Mouse (Mus musculus) telencephalon, adult 2 months (tissue): ENCODE measurements around the gene Ppp6r3.
"Not testable (repeated sequence)": the region's sequence is repeated elsewhere in the genome, so short reads cannot be mapped to it uniquely, and the experiment has no call there.

Experiments used
- DNase-seq: peaks from one replicate; pipeline ENCODE4 v3.0.0-alpha.2; 2011; ENCODE audit warnings: low read depth, low spot score

The Ppp6r3 gene

GRCm38 (mm10) chr19:3576451-3577264 is 1.1 kb upstream of the Ppp6r3 start:
- no peak for DNase-seq

GRCm38 (mm10) chr19:3575276-3575631 is 295 bp downstream of the Ppp6r3 start:
- DNase-seq = no peak

- no peak for DNase-seq
Observed at GRCm38 (mm10) chr19:3574593-3575094, 905 bp downstream of the Ppp6r3 start.

- DNase-seq = no peak
Observed at GRCm38 (mm10) chr19:3564309-3564708, 11.2 kb downstream of the Ppp6r3 start.

- no peak for DNase-seq
Observed at GRCm38 (mm10) chr19:3562752-3563151, 12.8 kb downstream of the Ppp6r3 start.

- DNase-seq = no peak
Observed at GRCm38 (mm10) chr19:3562298-3562697, 13.3 kb downstream of the Ppp6r3 start.

- no peak for DNase-seq
Observed at GRCm38 (mm10) chr19:3556169-3556827, 19.3 kb downstream of the Ppp6r3 start.

- no peak for DNase-seq
Observed at GRCm38 (mm10) chr19:3554785-3555184, 20.8 kb downstream of the Ppp6r3 start.

- DNase-seq = no peak
Observed at GRCm38 (mm10) chr19:3551573-3552159, 23.9 kb downstream of the Ppp6r3 start.

GRCm38 (mm10) chr19:3550101-3550500 is 25.4 kb downstream of the Ppp6r3 start:
- DNase-seq = no peak

- DNase-seq = no peak
Observed at GRCm38 (mm10) chr19:3549263-3549662, 26.3 kb downstream of the Ppp6r3 start.

- DNase-seq = no peak
Observed at GRCm38 (mm10) chr19:3548311-3548710, 27.2 kb downstream of the Ppp6r3 start.

GRCm38 (mm10) chr19:3544995-3545394 is 30.6 kb downstream of the Ppp6r3 start:
- DNase-seq = no peak

GRCm38 (mm10) chr19:3542591-3542990 is 33.0 kb downstream of the Ppp6r3 start:
- DNase-seq = no peak

- no peak for DNase-seq
Observed at GRCm38 (mm10) chr19:3540997-3541396, 34.6 kb downstream of the Ppp6r3 start.

GRCm38 (mm10) chr19:3540254-3540653 is 35.3 kb downstream of the Ppp6r3 start:
- DNase-seq = no peak

GRCm38 (mm10) chr19:3539456-3539855 is 36.1 kb downstream of the Ppp6r3 start:
- DNase-seq = no peak

GRCm38 (mm10) chr19:3537658-3538057 is 37.9 kb downstream of the Ppp6r3 start:
- no peak for DNase-seq

GRCm38 (mm10) chr19:3534945-3535344 is 40.6 kb downstream of the Ppp6r3 start:
- no peak for DNase-seq

GRCm38 (mm10) chr19:3533266-3533966 is 42.1 kb downstream of the Ppp6r3 start:
- DNase-seq = not testable (repeated sequence)

- no peak for DNase-seq
Observed at GRCm38 (mm10) chr19:3532717-3533260, 42.8 kb downstream of the Ppp6r3 start.

- DNase-seq = no peak
Observed at GRCm38 (mm10) chr19:3529781-3530180, 45.8 kb downstream of the Ppp6r3 start.
